Mouse (Mus musculus) adrenal gland, adult 2 months (tissue): ENCODE measurements around the gene Filip1. TPM values are rescaled to one million over a fixed set of nuclear protein-coding genes. Genes with fewer than 3 reads are reported as not detected.

Source experiments
- polyA plus RNA-seq: library from polyadenylated mRNA; depleted of rRNA; stranded (reverse); fragments of >200 nt; gene quantifications from 2 replicates; pipeline ENCODE4 v1.2.3, GENCODE M21; 2012; rRNA removed
- total RNA-seq, 2 experiments: library from RNA; stranded (reverse); gene quantifications; 2 replicates each; pipeline ENCODE4 v1.2.3; 2021

The Filip1 gene
- total and polyA plus RNA-seq, 3 experiments: 7.9 to 75.4 (median 51.8) TPM

Other genes with a start within 250 kb of the Filip1 start
- 100 to 1,000 TPM; 112 to 113 TPM for gene Tmem30a, start 219.3 kb downstream of the Filip1 start, total RNA-seq
- 65.5 and 87.2 TPM in 2 replicates for gene Tmem30a, start 219.3 kb downstream of the Filip1 start, polyA plus RNA-seq
- 100 to 1,000 TPM in 1 of 2 experiments, 10 to 100 TPM in 1; 98.5 to 114 TPM for gene Senp6, start 54.1 kb upstream of the Filip1 start, total RNA-seq
- gene Senp6, start 54.1 kb upstream of the Filip1 start, polyA plus RNA-seq: 29.7 and 30.0 TPM in 2 replicates
- gene Myo6, start 152.2 kb upstream of the Filip1 start, total RNA-seq: 10 to 100 TPM; 28.6 to 32.9 TPM
- gene Myo6, start 152.2 kb upstream of the Filip1 start, polyA plus RNA-seq: 8.6 and 8.9 TPM in 2 replicates